8 mouse cellular contexts compared by ENCODE assay signal in genomic region chr11:76894240-76894639, GRCm38 (mm10). TPM values are rescaled to one million over a fixed set of nuclear protein-coding genes. Genes with fewer than 3 reads are reported as not detected.
DNase-seq lines count a peak whose midpoint lies in the region; ATAC-seq and TF ChIP-seq lines count a peak whose summit lies in the region.

No protein-coding gene starts in this region.

- DNase-seq in forebrain, embryonic 10.5 days (ENCODE audit: extremely low spot score, low spot score): peak; percentile 45
- DNase-seq in c-Kit-positive CD71-positive TER-119-negative erythroid progenitor cells, embryonic 14.5 days (ENCODE audit: low read depth): peak; percentile 46
- DNase-seq in gastrocnemius, postnatal 14 days: peak; percentile 57
- DNase-seq in retina, postnatal 1 day: peak; percentile 82

- no peak overlapping the region for H3K4me2 ChIP-seq in forebrain, embryonic 12.5 days
- no peak overlapping the region for H3K4me2 ChIP-seq in intestine, postnatal 0 days (replicated peaks; ENCODE audit: low read depth)
- no peak overlapping the region for H3K4me2 ChIP-seq in liver, embryonic 16.5 days (ENCODE audit: low read depth, low read length)

- TF ChIP-seq CTCF in ES-Bruce4 (IDR thresholded peaks at IDR 0.05; ENCODE audit: low read depth, low read length): peak; percentile 46
- TF ChIP-seq CTCF in intestine, postnatal 0 days (IDR thresholded peaks at IDR 0.05; ENCODE audit: low read depth): peak; percentile 96

- H3K9me3 ChIP-seq in forebrain, embryonic 10.5 days: no peaks in the 10 kb centered on the region
- H3K9me3 ChIP-seq in forebrain, embryonic 12.5 days: no peaks in the 10 kb centered on the region
- no peaks in the 10 kb centered on the region for H3K9me3 ChIP-seq in ES-Bruce4 (replicated peaks; ENCODE audit: control insufficient read depth, insufficient read depth, low read length, poor library complexity, severe bottlenecking)
- no peaks in the 10 kb centered on the region for H3K9me3 ChIP-seq in intestine, postnatal 0 days (ENCODE audit: control insufficient read depth)
- no peaks in the 10 kb centered on the region for H3K9me3 ChIP-seq in liver, embryonic 16.5 days (replicated peaks; ENCODE audit: control insufficient read depth, low read length)

- H3K27me3 ChIP-seq in forebrain, embryonic 10.5 days (ENCODE audit: poor library complexity, severe bottlenecking): no peaks in the 10 kb centered on the region
- H3K27me3 ChIP-seq in forebrain, embryonic 12.5 days: no peaks in the 10 kb centered on the region
- no peaks in the 10 kb centered on the region for H3K27me3 ChIP-seq in ES-Bruce4 (ENCODE audit: control insufficient read depth, insufficient read depth, low read length, poor library complexity, severe bottlenecking)
- no peaks in the 10 kb centered on the region for H3K27me3 ChIP-seq in intestine, postnatal 0 days (replicated peaks; ENCODE audit: control insufficient read depth, insufficient read depth, low read length)
- no peaks in the 10 kb centered on the region for H3K27me3 ChIP-seq in liver, embryonic 16.5 days (ENCODE audit: control insufficient read depth, insufficient read depth, low read depth, low read length)

- 43% methylated on average over 5 of the region's 5 CpGs for WGBS in forebrain, embryonic 10.5 days
- 36% methylated on average over 5 of the region's 5 CpGs for WGBS in forebrain, embryonic 12.5 days
- 26% methylated on average over 5 of the region's 5 CpGs for WGBS in intestine, postnatal 0 days
- 14% methylated on average over 5 of the region's 5 CpGs for WGBS in liver, embryonic 16.5 days (ENCODE audit: insufficient replicate concordance)

- TF ChIP-seq EP300 in ES-Bruce4 (IDR thresholded peaks at IDR 0.05; ENCODE audit: insufficient read depth, low read depth, low read length): no peak

- H3K27ac ChIP-seq in forebrain, embryonic 10.5 days: no peak overlapping the region
- H3K27ac ChIP-seq in forebrain, embryonic 12.5 days: no peak overlapping the region
- no peak overlapping the region for H3K27ac ChIP-seq in ES-Bruce4 (ENCODE audit: insufficient read depth, low read length)
- H3K27ac ChIP-seq in intestine, postnatal 0 days (ENCODE audit: low read depth, low read length): no peak overlapping the region
- no peak overlapping the region for H3K27ac ChIP-seq in liver, embryonic 16.5 days (ENCODE audit: low read length)

- intact Hi-C loops in gastrocnemius, postnatal 14 days (cut with DNase I; ENCODE audit: low total_unique reads): loop anchor here (5.0 to 10.0 kb wide), 2 partner anchors 102 to 219 kb away; partner anchors contain the start of genes Bhlha9 and Trarg1

- peaks cover 13% of the 10 kb centered on the region for H3K4me1 ChIP-seq in forebrain, embryonic 10.5 days
- peaks cover 7% of the 10 kb centered on the region for H3K4me1 ChIP-seq in forebrain, embryonic 12.5 days
- no peaks in the 10 kb centered on the region for H3K4me1 ChIP-seq in ES-Bruce4 (ENCODE audit: control insufficient read depth, insufficient read depth, low read length)
- peaks cover 7% of the 10 kb centered on the region; the same call in 1 of the 2 replicates for H3K4me1 ChIP-seq in intestine, postnatal 0 days (replicated peaks; ENCODE audit: control insufficient read depth, insufficient read depth, low read length)
- H3K4me1 ChIP-seq in liver, embryonic 16.5 days (ENCODE audit: control insufficient read depth, low read depth, low read length): peaks cover 11% of the 10 kb centered on the region

- no peak for ATAC-seq in forebrain, embryonic 12.5 days (ENCODE audit: low FRiP score)
- ATAC-seq in intestine, postnatal 0 days: peak; percentile 23; the same call in 1 of the 2 replicates
- 0 out of 2 replicates have a peak, but pooled peaks have one; percentile 39 for ATAC-seq in liver, embryonic 16.5 days (ENCODE audit: low read depth)

- no peaks in the 10 kb centered on the region for H3K36me3 ChIP-seq in forebrain, embryonic 10.5 days (replicated peaks)
- no peaks in the 10 kb centered on the region for H3K36me3 ChIP-seq in forebrain, embryonic 12.5 days (replicated peaks)
- no peaks in the 10 kb centered on the region for H3K36me3 ChIP-seq in ES-Bruce4 (ENCODE audit: control insufficient read depth, insufficient read depth, low read length, poor library complexity, severe bottlenecking)
- H3K36me3 ChIP-seq in intestine, postnatal 0 days (ENCODE audit: control insufficient read depth, insufficient read depth): no peaks in the 10 kb centered on the region
- H3K36me3 ChIP-seq in liver, embryonic 16.5 days (ENCODE audit: control insufficient read depth, insufficient read depth): no peaks in the 10 kb centered on the region

- no peak for TF ChIP-seq POLR2A in ES-Bruce4 (IDR thresholded peaks at IDR 0.05; ENCODE audit: insufficient read depth, low read length)

- no peak overlapping the region for H3K9ac ChIP-seq in forebrain, embryonic 12.5 days
- no peak overlapping the region for H3K9ac ChIP-seq in ES-Bruce4 (ENCODE audit: low read depth, poor library complexity, severe bottlenecking)
- H3K9ac ChIP-seq in intestine, postnatal 0 days (ENCODE audit: low read depth, low read length): no peak overlapping the region
- H3K9ac ChIP-seq in liver, embryonic 16.5 days (ENCODE audit: low read depth, low read length): no peak overlapping the region

- H3K4me3 ChIP-seq in forebrain, embryonic 10.5 days: no peak overlapping the region
- no peak overlapping the region for H3K4me3 ChIP-seq in forebrain, embryonic 12.5 days (replicated peaks)
- no peak overlapping the region for H3K4me3 ChIP-seq in ES-Bruce4 (ENCODE audit: low read depth, low read length)
- H3K4me3 ChIP-seq in intestine, postnatal 0 days (ENCODE audit: low read depth, low read length): no peak overlapping the region
- no peak overlapping the region for H3K4me3 ChIP-seq in liver, embryonic 16.5 days (ENCODE audit: low read depth, low read length)

RNA-seq across cellular contexts. Expression of gene Tmigd1, which starts 7.7 kb away (rescaled TPM):
- not detected in 2 replicates for polyA plus RNA-seq in forebrain, embryonic 10.5 days (2016; fragmentation: Nextera tagmentation; extraction: Ambion mirVana)
- not detected in 2 replicates for polyA plus RNA-seq in forebrain, embryonic 12.5 days (2016; fragmentation: Nextera tagmentation; extraction: Ambion mirVana)
- polyA plus RNA-seq in ES-Bruce4 (2011; ENCODE audit: insufficient read depth, insufficient read length, low read depth, missing spikeins): not detected in 2 replicates
- total RNA-seq in gastrocnemius, postnatal 14 days (2021): under 1 TPM; 0.24 to 0.45 TPM
- 55.0 and 64.1 TPM in 2 replicates for polyA plus RNA-seq in intestine, postnatal 0 days (2015; fragmentation: Nextera tagmentation; extraction: Ambion mirVana)
- 0.06 TPM in 1 of 2 replicates, not detected in the other for polyA plus RNA-seq in liver, embryonic 16.5 days (2015; fragmentation: Nextera tagmentation; extraction: Ambion mirVana)

RNA-seq across cellular contexts. Expression of gene Blmh, which starts 30.4 kb away (rescaled TPM):
- 206 and 209 TPM in 2 replicates for polyA plus RNA-seq in forebrain, embryonic 10.5 days (2016; fragmentation: Nextera tagmentation; extraction: Ambion mirVana)
- 175 and 180 TPM in 2 replicates for polyA plus RNA-seq in forebrain, embryonic 12.5 days (2016; fragmentation: Nextera tagmentation; extraction: Ambion mirVana)
- 133 and 141 TPM in 2 replicates for polyA plus RNA-seq in ES-Bruce4 (2011; ENCODE audit: insufficient read depth, insufficient read length, low read depth, missing spikeins)
- 10 to 100 TPM; 38.8 to 41.7 TPM for total RNA-seq in gastrocnemius, postnatal 14 days (2021)
- 56.7 and 60.9 TPM in 2 replicates for polyA plus RNA-seq in intestine, postnatal 0 days (2015; fragmentation: Nextera tagmentation; extraction: Ambion mirVana)
- polyA plus RNA-seq in liver, embryonic 16.5 days (2015; fragmentation: Nextera tagmentation; extraction: Ambion mirVana): 37.5 and 41.1 TPM in 2 replicates

RNA-seq across cellular contexts. Expression of gene Cpd, which starts 47.4 kb away (rescaled TPM):
- polyA plus RNA-seq in forebrain, embryonic 10.5 days (2016; fragmentation: Nextera tagmentation; extraction: Ambion mirVana): 8.2 and 9.0 TPM in 2 replicates
- polyA plus RNA-seq in forebrain, embryonic 12.5 days (2016; fragmentation: Nextera tagmentation; extraction: Ambion mirVana): 11.7 and 13.2 TPM in 2 replicates
- polyA plus RNA-seq in ES-Bruce4 (2011; ENCODE audit: insufficient read depth, insufficient read length, low read depth, missing spikeins): 30.1 and 30.9 TPM in 2 replicates
- total RNA-seq in gastrocnemius, postnatal 14 days (2021): 10 to 100 TPM; 39.4 to 50.8 TPM
- polyA plus RNA-seq in intestine, postnatal 0 days (2015; fragmentation: Nextera tagmentation; extraction: Ambion mirVana): 10.1 and 11.0 TPM in 2 replicates
- 3.0 and 3.3 TPM in 2 replicates for polyA plus RNA-seq in liver, embryonic 16.5 days (2015; fragmentation: Nextera tagmentation; extraction: Ambion mirVana)

Comparison
In these comparisons a context has a peak if more than half of its experiments do, and no peak if none do; other contexts are left out.
1. RNA of gene Tmigd1, which starts 7.7 kb away (polyA plus RNA-seq): 55.0 to 64.1 TPM in intestine, postnatal 0 days; 0.06 TPM in liver, embryonic 16.5 days, not detected in forebrain, embryonic 10.5 days, not detected in forebrain, embryonic 12.5 days and not detected in ES-Bruce4; every median in the first group is over 10 times any median in the second.
2. Peak in every context shown above with its lines, with median percentiles within 50 percentile points of each other: DNase-seq.